Mouse (Mus musculus) liver, embryonic 13.5 days (tissue): ENCODE measurements around the gene Ranbp9. TPM values are rescaled to one million over a fixed set of nuclear protein-coding genes. Genes with fewer than 3 reads are reported as not detected.

Source experiments
- ATAC-seq: fragments of 200-750 bp; cut with Nextera tagmentation; 2 replicates; pipeline ENCODE4 v1.8.0; 2017; ENCODE audit warnings: low read depth, mild to moderate bottlenecking, moderate number of reproducible peaks, moderate library complexity
- DNase-seq: peaks from one replicate; pipeline ENCODE4 v3.0.0; 2022
- H3K27ac ChIP-seq: fragments of 300-500 bp; sonication (generic); 2 replicates; pipeline ENCODE4 v1.5.1; 2015; ENCODE audit warnings: moderate library complexity, mild to moderate bottlenecking, inconsistent platforms
- H3K27me3 ChIP-seq: fragments of 300-500 bp; sonication (generic); 2 replicates; pipeline ENCODE4 v1.6.1; 2015; ENCODE audit warnings: mild to moderate bottlenecking, inconsistent platforms
- H3K36me3 ChIP-seq: fragments of 300-500 bp; sonication (generic); 2 replicates; pipeline ENCODE4 v1.6.1; 2015; ENCODE audit warnings: mild to moderate bottlenecking, inconsistent platforms
- H3K4me1 ChIP-seq: fragments of 300-500 bp; sonication (generic); replicated peaks from 2 replicates; pipeline ENCODE4 v1.6.1; 2015; ENCODE audit warnings: inconsistent platforms
- H3K4me2 ChIP-seq: fragments of 300-500 bp; sonication (generic); 2 replicates; pipeline ENCODE4 v1.6.1; 2015; ENCODE audit warnings: inconsistent platforms, mild to moderate bottlenecking, moderate library complexity
- H3K4me3 ChIP-seq: fragments of 300-500 bp; sonication (generic); replicated peaks from 2 replicates; pipeline ENCODE4 v1.5.1; 2015; ENCODE audit warnings: mild to moderate bottlenecking, inconsistent platforms
- H3K9ac ChIP-seq: fragments of 300-500 bp; sonication (generic); 2 replicates; pipeline ENCODE4 v1.6.1; 2015; ENCODE audit warnings: mild to moderate bottlenecking, inconsistent platforms
- H3K9me3 ChIP-seq: fragments of 300-500 bp; sonication (generic); replicated peaks from 2 replicates; pipeline ENCODE4 v1.6.1; 2016; ENCODE audit warnings: inconsistent platforms
- WGBS: fragments of 180-500 bp; shearing (Covaris S2); methylation state at CpG from one replicate; pipeline ENCODE4 v1.1.7; 2015; ENCODE audit not compliant: insufficient replicate concordance; 5-methylcytosine and 5-hydroxymethylcytosine counted together
- polyA plus RNA-seq: library from polyadenylated mRNA; unstranded; fragments of >200 nt; fragmentation: Nextera tagmentation; extraction: Ambion mirVana; gene quantifications from 2 replicates; pipeline ENCODE4 v1.2.1, GENCODE M21; 2015

Ranbp9 gene
- polyA plus RNA-seq, 1 experiment from 2014 or later = 3.4 TPM

DNA sequence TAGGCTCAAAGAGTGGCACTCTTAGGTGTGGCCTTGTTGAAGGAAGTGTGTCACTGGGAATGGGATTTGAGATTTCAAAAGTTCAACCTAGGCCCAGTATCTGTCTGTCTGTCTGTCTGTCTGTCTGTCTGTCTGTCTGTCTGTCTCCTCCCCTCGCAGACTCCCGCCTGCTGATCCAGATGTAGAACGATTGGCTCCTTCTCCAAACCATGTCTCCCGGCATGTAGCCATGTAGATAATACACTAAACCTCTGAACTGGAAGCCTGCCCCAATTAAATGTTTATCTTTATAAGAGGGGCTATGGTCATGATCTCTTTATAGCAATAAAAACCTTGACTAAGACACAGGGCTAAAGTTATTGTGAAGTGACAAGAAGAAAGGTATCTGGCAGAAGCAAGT lies 35.3 kb downstream of the Ranbp9 start:
- Histone ChIP-seq H3K4me2 (no peak overlapping the region), H3K27ac (no peak overlapping the region), H3K4me3 (no peak overlapping the region), H3K4me1 (peaks cover 12% of the 10 kb centered on the region), H3K9ac (no peak overlapping the region), H3K36me3 (no peaks in the 10 kb centered on the region), H3K9me3 (no peaks in the 10 kb centered on the region), H3K27me3 (no peaks in the 10 kb centered on the region)
- 74% methylated on average over 4 of the region's 4 CpGs for WGBS
- DNase-seq (no peak), ATAC-seq (no peak)

DNA sequence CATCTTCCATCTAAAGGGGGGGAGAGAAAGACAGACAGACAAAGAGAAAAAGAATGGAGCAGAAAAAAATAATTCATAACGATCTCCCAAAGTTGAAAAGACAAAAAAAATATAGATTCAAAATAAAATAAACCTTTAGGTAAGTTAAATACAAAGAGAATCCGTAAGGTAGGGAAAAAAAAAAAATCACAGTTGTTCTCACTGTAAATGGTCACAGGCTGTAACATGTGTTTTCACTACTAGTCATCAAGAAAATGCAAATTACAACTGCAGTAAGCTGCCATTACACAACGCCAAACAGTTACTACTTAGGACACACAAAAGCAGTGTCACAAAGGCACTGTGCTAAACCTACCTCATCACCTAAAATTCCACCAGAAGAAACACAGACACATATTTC lies 36.4 kb downstream of the Ranbp9 start:
- no peak overlapping the region for H3K27ac ChIP-seq
- no peaks in the 10 kb centered on the region for H3K27me3 ChIP-seq
- 74% methylated on average over 3 of the region's 3 CpGs for WGBS
- peaks cover 13% of the 10 kb centered on the region for H3K4me1 ChIP-seq
- H3K4me3 ChIP-seq = no peak overlapping the region
- DNase-seq = no peak
- H3K9me3 ChIP-seq = no peaks in the 10 kb centered on the region
- no peak for ATAC-seq
- no peaks in the 10 kb centered on the region for H3K36me3 ChIP-seq
- no peak overlapping the region for H3K4me2 ChIP-seq
- H3K9ac ChIP-seq = no peak overlapping the region

DNA sequence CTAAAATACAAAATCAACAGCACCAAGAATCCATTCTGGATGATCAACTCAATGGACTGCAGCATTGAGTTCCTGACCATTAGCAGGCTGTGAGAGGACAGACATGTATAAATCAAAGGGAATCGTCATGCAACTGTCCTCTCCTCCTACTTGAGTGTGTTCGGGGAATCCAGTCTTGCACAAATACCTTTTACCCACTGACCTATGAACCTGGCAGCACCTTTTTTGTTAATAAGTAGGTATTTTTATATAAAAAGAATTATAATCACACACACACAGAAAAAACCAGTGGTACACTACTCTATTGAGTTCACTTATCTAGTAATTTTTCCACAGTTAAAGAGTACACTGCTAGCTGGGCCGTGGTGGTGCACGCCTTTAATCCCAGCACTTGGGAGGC lies 37.4 kb downstream of the Ranbp9 start:
- Histone ChIP-seq H3K36me3 (no peaks in the 10 kb centered on the region), H3K27me3 (no peaks in the 10 kb centered on the region), H3K9me3 (no peaks in the 10 kb centered on the region), H3K4me2 (no peak overlapping the region), H3K27ac (no peak overlapping the region), H3K9ac (no peak overlapping the region), H3K4me3 (no peak overlapping the region), H3K4me1 (peaks cover 13% of the 10 kb centered on the region)
- ATAC-seq = no peak
- DNase-seq = no peak
- WGBS = 86% methylated on average over 4 of the region's 4 CpGs

DNA sequence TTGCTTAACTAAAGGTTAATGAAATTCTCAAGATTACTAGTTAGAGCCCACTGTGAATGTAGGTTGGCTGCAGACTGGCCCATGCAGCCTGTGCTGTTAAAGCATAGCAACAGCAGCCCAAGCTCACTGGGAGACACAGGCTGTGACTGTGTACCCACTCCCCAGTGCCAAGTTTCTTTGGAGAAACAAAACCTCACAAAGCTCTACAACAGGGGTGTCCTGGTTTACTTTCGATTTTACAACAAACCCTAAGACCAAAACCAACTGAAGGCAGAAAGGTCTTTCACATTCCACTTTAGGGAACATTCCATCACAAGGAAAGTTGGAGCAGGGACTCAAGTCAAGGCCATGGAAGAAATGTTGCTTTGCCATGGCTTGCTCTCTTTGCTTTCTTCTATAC lies 38.5 kb downstream of the Ranbp9 start:
- DNase-seq (no peak), ATAC-seq (no peak)
- Histone ChIP-seq H3K36me3 (no peaks in the 10 kb centered on the region), H3K27me3 (no peaks in the 10 kb centered on the region), H3K4me1 (peaks cover 13% of the 10 kb centered on the region), H3K4me2 (no peak overlapping the region), H3K27ac (no peak overlapping the region), H3K9ac (no peak overlapping the region), H3K9me3 (no peaks in the 10 kb centered on the region), H3K4me3 (no peak overlapping the region)
- 57% methylated on average over 1 of the region's 1 CpGs for WGBS

DNA sequence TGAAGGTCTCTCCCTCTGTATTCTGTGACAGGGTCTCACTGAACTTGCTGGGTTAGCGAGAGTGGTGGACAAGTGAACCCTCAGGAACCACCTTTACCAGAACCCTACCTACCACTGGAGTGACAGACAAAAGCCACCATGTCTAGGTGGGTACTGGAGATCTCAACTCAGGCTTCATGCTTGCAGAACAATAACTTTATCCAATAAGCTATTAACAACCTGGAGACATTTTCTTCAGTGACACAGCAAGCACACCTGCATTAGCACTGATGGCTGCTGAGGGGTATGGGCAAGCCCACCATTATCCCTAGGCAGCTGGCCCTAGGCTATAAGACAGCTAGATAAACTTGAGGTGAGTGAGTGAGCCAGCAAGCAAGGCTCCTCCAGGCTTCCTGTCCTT lies 40.7 kb downstream of the Ranbp9 start:
- Histone ChIP-seq H3K9ac (no peak overlapping the region), H3K36me3 (no peaks in the 10 kb centered on the region), H3K4me3 (no peak overlapping the region), H3K27me3 (no peaks in the 10 kb centered on the region), H3K4me2 (no peak overlapping the region), H3K9me3 (no peaks in the 10 kb centered on the region), H3K27ac (no peak overlapping the region), H3K4me1 (peaks cover 13% of the 10 kb centered on the region)
- DNase-seq = no peak
- ATAC-seq = no peak
- WGBS = 84% methylated on average over 1 of the region's 1 CpGs

DNA sequence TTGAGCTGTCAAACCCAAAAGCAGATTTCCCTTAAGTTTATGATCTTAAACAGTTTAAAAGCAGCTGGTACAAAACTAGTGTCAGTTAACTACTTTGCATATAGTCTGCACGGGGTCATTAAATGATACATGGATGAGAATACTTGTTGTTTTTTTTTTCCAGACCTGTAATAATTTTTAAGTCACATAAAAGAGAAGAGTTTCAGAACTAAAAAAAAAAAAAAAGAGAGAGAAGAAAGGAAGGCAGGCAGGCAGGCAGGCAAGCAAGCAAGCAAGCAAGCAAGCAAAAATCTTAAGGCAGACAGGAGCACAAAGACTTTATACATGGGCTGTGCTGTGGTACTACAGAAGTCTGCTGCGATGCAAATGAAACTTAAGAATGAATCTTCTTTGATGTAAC lies 47.7 kb downstream of the Ranbp9 start:
- Histone ChIP-seq H3K4me2 (no peak overlapping the region), H3K27me3 (no peaks in the 10 kb centered on the region), H3K9ac (no peak overlapping the region), H3K9me3 (no peaks in the 10 kb centered on the region), H3K36me3 (peaks cover 15% of the 10 kb centered on the region), H3K27ac (no peak overlapping the region), H3K4me3 (no peak overlapping the region), H3K4me1 (peaks cover 4% of the 10 kb centered on the region)
- 81% methylated on average over 2 of the region's 2 CpGs for WGBS
- DNase-seq (no peak), ATAC-seq (no peak)

DNA sequence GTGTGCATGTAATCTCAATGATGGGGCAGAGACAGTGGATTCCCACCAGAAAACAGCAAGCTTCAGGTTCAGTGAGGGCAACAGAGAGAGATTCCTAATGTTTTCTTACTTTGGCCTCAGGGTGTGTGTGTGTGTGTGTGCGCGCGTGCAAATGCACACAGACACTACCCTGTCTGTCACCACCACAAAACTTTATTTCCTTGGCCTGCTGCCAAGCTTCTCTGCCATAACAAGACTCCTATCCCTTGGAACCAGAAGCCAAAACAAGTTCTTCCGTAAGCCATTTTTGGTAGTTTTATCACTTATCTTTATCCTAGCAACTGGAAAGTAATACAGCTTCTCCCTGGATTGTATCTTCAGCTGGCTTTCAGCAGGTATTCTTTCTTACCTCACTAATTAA lies 52.6 kb downstream of the Ranbp9 start:
- no peaks in the 10 kb centered on the region for H3K27me3 ChIP-seq
- no peaks in the 10 kb centered on the region for H3K9me3 ChIP-seq
- peaks cover 24% of the 10 kb centered on the region for H3K36me3 ChIP-seq
- peaks cover 4% of the 10 kb centered on the region for H3K4me1 ChIP-seq
- no peak overlapping the region for H3K4me2 ChIP-seq
- ATAC-seq (no peak), DNase-seq (no peak)
- H3K9ac ChIP-seq = no peak overlapping the region
- WGBS = 90% methylated on average over 4 of the region's 4 CpGs
- H3K27ac ChIP-seq = no peak overlapping the region
- no peak overlapping the region for H3K4me3 ChIP-seq

DNA sequence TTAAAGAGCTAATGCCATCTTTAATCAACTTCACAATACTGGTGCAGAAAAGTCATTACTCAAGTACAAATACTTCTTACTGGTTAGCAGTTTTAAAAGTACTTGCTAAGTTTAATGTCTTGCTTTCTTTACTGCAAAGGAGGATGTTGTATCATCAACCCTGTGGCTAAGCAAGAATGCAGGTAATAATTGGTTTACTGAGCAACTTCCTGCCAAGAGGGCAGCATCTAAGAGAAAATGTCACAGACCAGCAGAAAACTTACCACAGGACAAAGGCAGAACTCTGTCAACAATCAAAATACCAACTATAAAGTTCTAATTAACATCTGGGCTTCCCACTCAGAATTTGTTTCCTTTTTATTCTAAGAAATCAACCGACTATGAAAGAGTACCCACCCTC lies 65.8 kb downstream of the Ranbp9 start:
- H3K4me1 ChIP-seq = no peaks in the 10 kb centered on the region
- H3K9me3 ChIP-seq = no peaks in the 10 kb centered on the region
- no peaks in the 10 kb centered on the region for H3K27me3 ChIP-seq
- DNase-seq = no peak
- WGBS = 61% methylated on average over 1 of the region's 1 CpGs
- H3K36me3 ChIP-seq = peaks cover 60% of the 10 kb centered on the region
- no peak overlapping the region for H3K27ac ChIP-seq
- H3K4me2 ChIP-seq = no peak overlapping the region
- no peak for ATAC-seq
- H3K4me3 ChIP-seq = no peak overlapping the region
- no peak overlapping the region for H3K9ac ChIP-seq

DNA sequence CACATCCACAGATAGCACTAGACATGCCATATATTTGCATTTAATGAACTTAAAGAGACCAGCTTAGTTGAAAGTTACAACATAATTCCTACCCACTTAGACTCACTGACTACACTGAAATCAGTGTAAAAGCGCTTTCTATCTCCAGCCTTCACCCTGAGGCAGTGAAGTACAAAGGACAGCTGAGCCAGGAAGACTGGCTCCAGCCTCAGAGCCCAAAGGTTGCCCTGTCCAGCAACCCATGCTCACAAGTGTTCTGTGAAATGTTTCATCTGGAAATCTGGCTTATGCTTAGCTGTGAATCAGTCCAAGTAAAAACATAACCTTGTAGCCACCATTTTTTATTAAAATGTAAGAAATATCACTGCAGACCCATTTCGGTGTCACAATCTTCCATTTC lies 67.5 kb downstream of the Ranbp9 start:
- Histone ChIP-seq H3K4me2 (no peak overlapping the region), H3K36me3 (peaks cover 51% of the 10 kb centered on the region), H3K27ac (no peak overlapping the region), H3K27me3 (no peaks in the 10 kb centered on the region), H3K4me1 (no peaks in the 10 kb centered on the region), H3K9me3 (no peaks in the 10 kb centered on the region), H3K9ac (no peak overlapping the region), H3K4me3 (no peak overlapping the region)
- no peak for ATAC-seq
- 88% methylated on average over 2 of the region's 2 CpGs for WGBS
- no peak for DNase-seq

DNA sequence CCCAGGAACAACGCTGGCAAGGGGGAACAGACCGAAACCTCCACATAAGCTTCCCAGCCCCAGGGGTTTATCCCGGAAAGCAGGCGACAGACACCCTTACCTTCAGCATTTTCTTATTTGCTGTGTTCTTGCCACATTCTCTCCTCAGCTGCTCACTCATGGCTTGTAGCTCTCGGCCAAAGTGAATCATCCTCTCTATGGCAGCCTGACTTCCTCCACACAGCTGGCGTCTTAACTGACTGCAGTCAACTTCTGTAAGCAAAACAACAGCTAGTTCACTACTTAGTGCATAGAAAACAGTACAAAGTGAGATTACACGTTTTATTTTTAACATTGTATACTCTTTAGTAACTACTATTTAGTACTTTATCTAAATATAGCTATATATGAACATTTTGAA lies 68.8 kb downstream of the Ranbp9 start:
- Histone ChIP-seq H3K27ac (no peak overlapping the region), H3K9me3 (no peaks in the 10 kb centered on the region), H3K4me3 (no peak overlapping the region), H3K9ac (no peak overlapping the region), H3K4me2 (no peak overlapping the region), H3K4me1 (no peaks in the 10 kb centered on the region), H3K27me3 (no peaks in the 10 kb centered on the region), H3K36me3 (peaks cover 59% of the 10 kb centered on the region)
- no peak for DNase-seq
- WGBS = 82% methylated on average over 7 of the region's 7 CpGs
- ATAC-seq = no peak

DNA sequence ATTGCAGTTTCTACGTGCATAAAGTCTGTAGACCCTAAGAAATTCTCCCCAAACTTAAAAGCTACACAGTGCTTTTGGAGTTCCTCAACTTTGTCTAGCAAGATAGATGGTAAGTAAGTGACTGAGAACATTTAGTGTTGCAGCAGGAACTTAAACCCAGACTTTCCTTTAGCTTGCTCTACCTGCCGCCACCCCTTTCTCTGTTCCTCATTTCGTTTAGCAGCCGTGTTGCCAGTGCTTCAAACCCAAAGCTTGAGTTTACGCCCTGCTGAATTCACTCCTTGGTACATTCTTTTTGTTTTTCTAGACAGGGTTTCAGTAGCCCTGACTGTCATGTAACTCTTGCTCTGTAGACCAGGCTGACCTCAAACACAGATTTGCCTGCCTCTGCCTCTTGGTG lies 81.5 kb downstream of the Ranbp9 start:
- H3K9ac ChIP-seq = peak overlapping the region; percentile 89

DNA sequence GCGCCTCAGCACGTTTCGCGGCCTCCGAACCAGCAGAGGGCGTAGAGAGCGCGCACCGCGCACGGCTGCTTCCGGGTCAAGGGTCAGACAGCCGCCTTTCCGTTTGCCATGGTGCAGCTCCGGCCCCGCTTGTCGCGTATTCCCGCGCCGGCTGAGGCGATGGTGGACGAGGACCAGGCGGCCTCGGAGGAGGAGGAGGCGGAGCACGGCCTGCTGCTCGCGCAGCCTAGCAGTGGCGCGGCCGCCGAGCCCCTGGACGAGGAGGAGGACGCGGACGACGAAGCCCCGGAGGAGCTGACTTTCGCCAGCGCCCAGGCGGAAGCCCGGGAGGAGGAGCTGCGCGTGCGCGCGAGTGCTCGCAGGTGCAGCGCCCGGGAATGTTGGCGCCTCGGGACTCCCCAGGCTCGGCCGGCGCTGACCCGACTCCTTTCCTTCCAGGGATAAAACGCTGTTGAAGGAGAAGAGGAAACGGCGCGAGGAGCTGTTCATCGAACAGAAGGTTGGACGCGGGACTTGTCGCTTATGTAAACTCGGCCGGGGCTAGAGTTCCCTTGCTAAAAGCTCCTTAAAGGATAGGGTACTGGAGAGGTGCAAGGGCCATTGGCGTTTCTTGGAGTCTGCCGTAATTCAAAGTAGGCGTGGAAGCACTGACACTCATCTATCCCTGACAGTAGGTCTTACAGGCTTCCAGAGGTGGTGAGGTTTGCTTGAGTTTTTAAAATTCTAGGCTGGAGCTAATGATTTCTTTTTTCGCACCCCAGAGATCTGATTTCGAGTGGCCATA lies 82.6 kb downstream of the Ranbp9 start, which contains the start of gene Nol7:
Nol7 (plus strand) TSS at position 94 of the 784 bp plus-strand sequence.
- Histone ChIP-seq H3K9me3 (0 out of 2 replicates have a peak, but pooled peaks cover 4% of the 10 kb centered on the region), H3K4me1 (peaks cover 13% of the 10 kb centered on the region), H3K27ac (peak within 1 kb of the TSS; percentile 92), H3K27me3 (no peaks in the 10 kb centered on the region), H3K9ac (peak within 1 kb of the TSS; percentile 89), H3K36me3 (peaks cover 42% of the 10 kb centered on the region), H3K4me3 (peak within 1 kb of the TSS; percentile 89), H3K4me2 (peak within 1 kb of the TSS; percentile 82)
- ATAC-seq (peak; percentile 95), DNase-seq (peak; percentile 90)
- WGBS = 1% methylated on average over 72 of the region's 72 CpGs

More for the DNA sequence above, 81.5 kb downstream of the Ranbp9 start:
- H3K4me2 ChIP-seq = peak overlapping the region; percentile 82
- ATAC-seq (no peak), DNase-seq (no peak)
- H3K27ac ChIP-seq = no peak overlapping the region; the same call in 1 of the 2 replicates
- peak overlapping the region; percentile 89 for H3K4me3 ChIP-seq
- H3K36me3 ChIP-seq = peaks cover 43% of the 10 kb centered on the region
- H3K9me3 ChIP-seq = no peaks in the 10 kb centered on the region
- no peaks in the 10 kb centered on the region for H3K27me3 ChIP-seq
- H3K4me1 ChIP-seq = peaks cover 13% of the 10 kb centered on the region
- WGBS = 60% methylated on average over 5 of the region's 5 CpGs
